Mouse (Mus musculus): ENCODE measurements at regions not wholly inside any gene's neighbourhood (a gene's known extent, or its start where the extent isn't known, plus 50 kb on each side); places are given as distances from the start of the nearest gene placed in this dataset.
"Not testable (repeated sequence)": the region's sequence is repeated elsewhere in the genome, so short reads cannot be mapped to it uniquely, and the experiment has no call there.

DNA sequence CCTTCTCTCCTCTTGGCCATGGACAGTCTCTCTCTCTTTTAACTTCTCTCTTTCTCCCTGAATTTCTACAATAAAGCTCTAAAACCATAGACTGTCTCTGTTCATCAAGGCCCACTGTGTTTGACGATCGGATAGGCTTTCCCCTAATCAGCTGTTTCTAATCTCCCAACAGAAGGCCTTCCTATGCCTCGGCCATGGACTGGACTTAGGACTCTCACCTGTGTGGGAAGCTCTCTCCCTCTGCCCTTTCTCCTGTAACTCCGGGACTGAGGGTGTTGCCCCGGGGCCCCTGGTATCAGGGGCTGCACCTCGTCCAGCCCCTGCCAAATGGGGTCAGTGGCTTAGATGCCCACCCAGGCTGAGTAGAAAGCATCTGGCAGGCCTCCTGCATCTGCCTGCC is 713.0 kb downstream of the Rapgef2 start:
- H3K4me3 ChIP-seq = no peak overlapping the region
- DNase-seq (ENCODE audit: low spot score in 2 of 2) = no peak
- H3K27ac ChIP-seq = no peak overlapping the region
- no peak for TF ChIP-seq CTCF (conservative IDR thresholded peaks at IDR 0.05)

DNA sequence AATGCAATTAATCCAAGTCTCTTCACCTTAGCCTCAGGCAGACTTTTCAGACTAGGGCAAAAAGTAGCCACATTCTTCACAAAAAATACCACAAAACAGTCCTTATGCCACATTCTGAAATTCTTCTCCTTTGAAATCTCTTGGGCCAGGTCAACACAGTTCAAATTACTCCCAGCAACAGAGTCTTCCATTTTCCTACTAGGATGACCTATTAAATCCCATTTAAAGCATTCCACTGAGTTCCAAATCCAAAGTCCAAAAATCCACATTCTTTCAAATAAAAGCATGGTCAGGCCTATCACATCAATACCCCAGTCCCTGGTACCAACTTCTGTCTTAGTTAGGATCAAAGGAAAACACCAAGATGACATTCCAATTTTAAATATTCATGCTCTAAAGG is 721.4 kb downstream of the Rapgef2 start:
- not testable (repeated sequence) for H3K27ac ChIP-seq; H3K4me3 ChIP-seq; DNase-seq (ENCODE audit: low spot score in 2 of 2)

All from layer of hippocampus, adult 2 months (tissue).